Mouse (Mus musculus) telencephalon, adult 2 months (tissue): ENCODE results near the gene Pgap3.

Source experiments
- DNase-seq: peaks from one replicate; pipeline ENCODE4 v3.0.0-alpha.2; 2011; ENCODE audit warnings: low read depth, low spot score

The Pgap3 gene

GRCm38 (mm10) chr11:98412797-98413301 lies 12.6 kb upstream of the Pgap3 start:
- no peak for DNase-seq

- no peak for DNase-seq
Measured at GRCm38 (mm10) chr11:98412273-98412796, 12.0 kb upstream of the Pgap3 start, which contains the start of gene Erbb2. TSS of gene Erbb2 (plus strand) at chr11:98412470.

GRCm38 (mm10) chr11:98409341-98409822 lies 9.1 kb upstream of the Pgap3 start:
- DNase-seq = no peak

GRCm38 (mm10) chr11:98408872-98409271 lies 8.6 kb upstream of the Pgap3 start:
- DNase-seq = no peak

- DNase-seq = no peak
Measured at GRCm38 (mm10) chr11:98406621-98407020, 6.3 kb upstream of the Pgap3 start.

- DNase-seq = no peak
Measured at GRCm38 (mm10) chr11:98400816-98401215, 526 bp upstream of the Pgap3 start.

- DNase-seq = no peak
Measured at GRCm38 (mm10) chr11:98397946-98398345, 2.3 kb downstream of the Pgap3 start.

- DNase-seq = no peak
Measured at GRCm38 (mm10) chr11:98395041-98395440, 5.2 kb downstream of the Pgap3 start.

- DNase-seq = no peak
Measured at GRCm38 (mm10) chr11:98394301-98394700, 6.0 kb downstream of the Pgap3 start.

- no peak for DNase-seq
Measured at GRCm38 (mm10) chr11:98393317-98393716, 7.0 kb downstream of the Pgap3 start.

- DNase-seq = no peak
Measured at GRCm38 (mm10) chr11:98392645-98393044, 7.6 kb downstream of the Pgap3 start.

GRCm38 (mm10) chr11:98392034-98392433 lies 8.3 kb downstream of the Pgap3 start:
- no peak for DNase-seq

- no peak for DNase-seq
Measured at GRCm38 (mm10) chr11:98390141-98390540, 10.1 kb downstream of the Pgap3 start.

GRCm38 (mm10) chr11:98389221-98389780 lies 11.0 kb downstream of the Pgap3 start:
- DNase-seq = no peak

- DNase-seq = no peak
Measured at GRCm38 (mm10) chr11:98388282-98388681, 12.0 kb downstream of the Pgap3 start.

- no peak for DNase-seq
Measured at GRCm38 (mm10) chr11:98387056-98387577, 13.2 kb downstream of the Pgap3 start.

- no peak for DNase-seq
Measured at GRCm38 (mm10) chr11:98386596-98386995, 13.7 kb downstream of the Pgap3 start.

GRCm38 (mm10) chr11:98385638-98386585 lies 14.4 kb downstream of the Pgap3 start, which contains the start of gene Pnmt:
TSS of gene Pnmt (plus strand) at chr11:98386450.
- DNase-seq = no peak

- no peak for DNase-seq
Measured at GRCm38 (mm10) chr11:98384721-98385637, 15.3 kb downstream of the Pgap3 start.

- no peak for DNase-seq
Measured at GRCm38 (mm10) chr11:98384216-98384615, 16.1 kb downstream of the Pgap3 start.
